Mouse (Mus musculus): Measurements from ENCODE around the gene Zfp120. TPM values are rescaled to one million over a fixed set of nuclear protein-coding genes. Genes with fewer than 3 reads are reported as not detected.
"Not testable (repeated sequence)": the region's sequence is repeated elsewhere in the genome, so short reads cannot be mapped to it uniquely, and the experiment has no call there.

Gene Zfp120
- polyA plus RNA-seq (2016; fragmentation: Nextera tagmentation; extraction: Ambion mirVana): 6.1 and 6.2 TPM in 2 replicates

GRCm38 (mm10) chr2:150136435-150136897 is at the start of gene Zfp120:
TSS of gene Zfp120 (minus strand) at chr2:150136708.
- H3K36me3 ChIP-seq: 0 out of 2 replicates have a peak, but pooled peaks cover 7% of the 10 kb centered on the region
- ATAC-seq (ENCODE audit: insufficient number of reproducible peaks, insufficient read depth, low FRiP score, low TSS enrichment): peak; percentile 99
- peak within 1 kb of the TSS; percentile 75 for H3K9ac ChIP-seq
- no peaks in the 10 kb centered on the region for H3K27me3 ChIP-seq
- peaks cover 4% of the 10 kb centered on the region; the same call in 1 of the 2 replicates for H3K4me1 ChIP-seq
- peak within 1 kb of the TSS; percentile 83 for H3K4me3 ChIP-seq
- under 1% methylated on average over 13 of the region's 13 CpGs for WGBS
- 0 out of 2 replicates have a peak within 1 kb of the TSS, but pooled peaks have one; percentile 47 for H3K27ac ChIP-seq
- H3K9me3 ChIP-seq: no peaks in the 10 kb centered on the region
- peak within 1 kb of the TSS; percentile 56 for H3K4me2 ChIP-seq (replicated peaks)

GRCm38 (mm10) chr2:150181570-150181999 is 45.1 kb upstream of the Zfp120 start, which contains the start of gene Gm14139:
TSS of gene Gm14139 (plus strand) at chr2:150181755.
- H3K4me2 ChIP-seq (replicated peaks); H3K9me3 ChIP-seq; H3K27ac ChIP-seq; H3K4me1 ChIP-seq; H3K9ac ChIP-seq; H3K4me3 ChIP-seq; H3K27me3 ChIP-seq; H3K36me3 ChIP-seq; ATAC-seq (ENCODE audit: insufficient number of reproducible peaks, insufficient read depth, low FRiP score, low TSS enrichment): not testable (repeated sequence)
- WGBS: 81% methylated on average over 7 of the region's 7 CpGs

GRCm38 (mm10) chr2:150181046-150181445 is 44.5 kb upstream of the Zfp120 start:
- H3K27me3 ChIP-seq; H3K9me3 ChIP-seq; H3K27ac ChIP-seq; H3K9ac ChIP-seq; ATAC-seq (ENCODE audit: insufficient number of reproducible peaks, insufficient read depth, low FRiP score, low TSS enrichment); H3K4me3 ChIP-seq; H3K4me2 ChIP-seq (replicated peaks); H3K36me3 ChIP-seq; H3K4me1 ChIP-seq: not testable (repeated sequence)

GRCm38 (mm10) chr2:150179579-150179978 is 43.1 kb upstream of the Zfp120 start, which contains the start of gene Gm10770:
TSS of gene Gm10770 (minus strand) at chr2:150179679.
- H3K4me1 ChIP-seq; H3K4me2 ChIP-seq (replicated peaks); ATAC-seq (ENCODE audit: insufficient number of reproducible peaks, insufficient read depth, low FRiP score, low TSS enrichment): not testable (repeated sequence)

GRCm38 (mm10) chr2:150173833-150174232 is 37.3 kb upstream of the Zfp120 start:
- H3K27ac ChIP-seq: no peak overlapping the region
- H3K9me3 ChIP-seq: peaks cover 12% of the 10 kb centered on the region; the same call in 1 of the 2 replicates
- no peak overlapping the region for H3K9ac ChIP-seq
- no peak overlapping the region for H3K4me2 ChIP-seq (replicated peaks)
- no peaks in the 10 kb centered on the region for H3K27me3 ChIP-seq
- ATAC-seq (ENCODE audit: insufficient number of reproducible peaks, insufficient read depth, low FRiP score, low TSS enrichment): no peak
- no peaks in the 10 kb centered on the region for H3K36me3 ChIP-seq
- no peaks in the 10 kb centered on the region for H3K4me1 ChIP-seq
- H3K4me3 ChIP-seq: no peak overlapping the region

More at GRCm38 (mm10) chr2:150179579-150179978, 43.1 kb upstream of the Zfp120 start, which contains the start of gene Gm10770:
- H3K4me3 ChIP-seq, H3K9ac ChIP-seq, H3K27me3 ChIP-seq, H3K27ac ChIP-seq, H3K36me3 ChIP-seq: not testable (repeated sequence)
- peaks cover 12% of the 10 kb centered on the region; the same call in 1 of the 2 replicates for H3K9me3 ChIP-seq
- WGBS: 80% methylated on average over 4 of the region's 4 CpGs

- H3K4me1 ChIP-seq: no peaks in the 10 kb centered on the region
- no peak overlapping the region for H3K27ac ChIP-seq
Measured at GRCm38 (mm10) chr2:150166703-150167102, 30.2 kb upstream of the Zfp120 start.

GRCm38 (mm10) chr2:150132773-150133172 is 3.7 kb downstream of the Zfp120 start:
- Histone ChIP-seq H3K4me2 (replicated peaks) (no peak overlapping the region), H3K9ac (no peak overlapping the region), H3K27me3 (no peaks in the 10 kb centered on the region), H3K4me3 (no peak overlapping the region), H3K4me1 (peaks cover 4% of the 10 kb centered on the region; the same call in 1 of the 2 replicates), H3K36me3 (peaks cover 17% of the 10 kb centered on the region; the same call in 1 of the 2 replicates), H3K9me3 (0 out of 2 replicates have a peak, but pooled peaks cover 5% of the 10 kb centered on the region), H3K27ac (no peak overlapping the region)
- no peak for ATAC-seq (ENCODE audit: insufficient number of reproducible peaks, insufficient read depth, low FRiP score, low TSS enrichment)
- WGBS: 78% methylated on average over 2 of the region's 2 CpGs

More at GRCm38 (mm10) chr2:150166703-150167102, 30.2 kb upstream of the Zfp120 start:
- H3K9me3 ChIP-seq: no peaks in the 10 kb centered on the region
- H3K36me3 ChIP-seq: no peaks in the 10 kb centered on the region
- ATAC-seq (ENCODE audit: insufficient number of reproducible peaks, insufficient read depth, low FRiP score, low TSS enrichment): no peak
- no peak overlapping the region for H3K9ac ChIP-seq
- no peak overlapping the region for H3K4me2 ChIP-seq (replicated peaks)
- no peaks in the 10 kb centered on the region for H3K27me3 ChIP-seq
- H3K4me3 ChIP-seq: no peak overlapping the region

- not testable (repeated sequence) for H3K9ac ChIP-seq; H3K27me3 ChIP-seq; H3K4me3 ChIP-seq; ATAC-seq (ENCODE audit: insufficient number of reproducible peaks, insufficient read depth, low FRiP score, low TSS enrichment); H3K27ac ChIP-seq; H3K4me1 ChIP-seq; H3K9me3 ChIP-seq; H3K4me2 ChIP-seq (replicated peaks)
- WGBS: 82% methylated on average over 1 of the region's 1 CpGs
- H3K36me3 ChIP-seq: peaks cover 17% of the 10 kb centered on the region; the same call in 1 of the 2 replicates
Measured at GRCm38 (mm10) chr2:150132002-150132401, 4.5 kb downstream of the Zfp120 start.

GRCm38 (mm10) chr2:150111247-150111912 is 25.1 kb downstream of the Zfp120 start:
- ATAC-seq (ENCODE audit: insufficient number of reproducible peaks, insufficient read depth, low FRiP score, low TSS enrichment): no peak
- no peak overlapping the region for H3K4me3 ChIP-seq
- no peak overlapping the region for H3K4me2 ChIP-seq (replicated peaks)
- H3K9ac ChIP-seq: no peak overlapping the region
- WGBS: 85% methylated on average over 10 of the region's 10 CpGs
- no peaks in the 10 kb centered on the region for H3K4me1 ChIP-seq
- peaks cover 13% of the 10 kb centered on the region for H3K36me3 ChIP-seq
- no peaks in the 10 kb centered on the region for H3K27me3 ChIP-seq
- H3K9me3 ChIP-seq: peaks cover 11% of the 10 kb centered on the region; the same call in 1 of the 2 replicates
- no peak overlapping the region for H3K27ac ChIP-seq

GRCm38 (mm10) chr2:150099618-150100017 is 36.9 kb downstream of the Zfp120 start:
- WGBS: 22% methylated on average over 2 of the region's 2 CpGs
- H3K27ac ChIP-seq; H3K27me3 ChIP-seq; H3K4me3 ChIP-seq; ATAC-seq (ENCODE audit: insufficient number of reproducible peaks, insufficient read depth, low FRiP score, low TSS enrichment); H3K9me3 ChIP-seq; H3K9ac ChIP-seq; H3K36me3 ChIP-seq; H3K4me2 ChIP-seq (replicated peaks); H3K4me1 ChIP-seq: not testable (repeated sequence)

Data from embryonic facial prominence, embryonic 12.5 days (tissue).